Mouse (Mus musculus) cerebellum, adult 2 months (tissue): ENCODE measurements at regions not wholly inside any gene's neighbourhood (a gene's known extent, or its start where the extent isn't known, plus 50 kb on each side); places are given as distances from the start of the nearest gene placed in this dataset.
"Not testable (repeated sequence)": the region's sequence is repeated elsewhere in the genome, so short reads cannot be mapped to it uniquely, and the experiment has no call there.

ENCODE experiments used
- DNase-seq, 2 experiments: peaks; one replicate each; pipeline ENCODE4 v3.0.0; 2021
- H3K27ac ChIP-seq: fragments of 200-500 bp; 2 replicates; pipeline ENCODE4 v1.5.1; 2012; ENCODE audit warnings: low read length, control low read depth, inconsistent platforms; ENCODE audit not compliant: insufficient read depth
- H3K27me3 ChIP-seq: fragments of 200-500 bp; 2 replicates; pipeline ENCODE4 v1.6.1; 2012; ENCODE audit warnings: inconsistent platforms, mild to moderate bottlenecking, low read length, moderate library complexity; ENCODE audit not compliant: control insufficient read depth, insufficient read depth
- H3K4me1 ChIP-seq: fragments of 200-500 bp; 2 replicates; pipeline ENCODE4 v1.6.1; 2011; ENCODE audit warnings: low read length; ENCODE audit not compliant: control insufficient read depth, insufficient read depth
- H3K4me3 ChIP-seq: fragments of 200-500 bp; replicated peaks from 2 replicates; pipeline ENCODE3; 2011; ENCODE audit warnings: mild to moderate bottlenecking, low read depth, low read length, control low read depth; ENCODE audit not compliant: insufficient read depth
- CTCF ChIP-seq: fragments of 200-500 bp; IDR thresholded peaks from 2 replicates; pipeline ENCODE4 v1.5.1; 2011; ENCODE audit warnings: low read depth, mild to moderate bottlenecking, control low read depth, low read length, moderate library complexity, borderline replicate concordance; ENCODE audit not compliant: insufficient read depth
- POLR2A ChIP-seq: fragments of 200-500 bp; IDR thresholded peaks from 2 replicates; pipeline ENCODE4 v1.6.1; 2011; ENCODE audit warnings: low read length, control low read depth, borderline replicate concordance; ENCODE audit not compliant: insufficient read depth
- WGBS: fragments of 180-500 bp; shearing (Covaris S2); methylation state at CpG from one replicate; pipeline ENCODE4 v1.1.7; 2018; 5-methylcytosine and 5-hydroxymethylcytosine counted together

DNA sequence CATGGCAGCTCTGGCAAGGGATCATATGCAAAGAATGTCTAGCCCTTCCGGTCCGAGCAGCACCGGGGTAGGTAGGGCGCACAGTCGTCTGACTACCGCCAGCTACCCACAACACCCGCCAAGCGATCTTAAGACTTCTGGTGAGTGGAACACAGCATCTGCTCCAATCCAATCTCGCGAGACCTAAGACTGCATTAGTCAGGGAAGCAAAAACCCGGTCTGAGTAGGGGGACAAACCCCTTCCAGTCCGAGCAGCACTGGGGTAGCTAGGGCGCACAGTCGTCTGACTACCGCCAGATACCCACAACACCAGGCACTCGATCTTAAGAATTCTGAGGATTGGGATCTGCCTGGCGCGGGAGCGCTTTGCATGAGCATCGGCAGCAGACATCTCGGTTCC is 57.1 kb downstream of the Nap1l2 start:
- H3K27ac ChIP-seq, H3K4me1 ChIP-seq, H3K4me3 ChIP-seq, H3K27me3 ChIP-seq, DNase-seq: not testable (repeated sequence)
- WGBS, result 72% methylated on average over 21 of the region's 21 CpGs

DNA sequence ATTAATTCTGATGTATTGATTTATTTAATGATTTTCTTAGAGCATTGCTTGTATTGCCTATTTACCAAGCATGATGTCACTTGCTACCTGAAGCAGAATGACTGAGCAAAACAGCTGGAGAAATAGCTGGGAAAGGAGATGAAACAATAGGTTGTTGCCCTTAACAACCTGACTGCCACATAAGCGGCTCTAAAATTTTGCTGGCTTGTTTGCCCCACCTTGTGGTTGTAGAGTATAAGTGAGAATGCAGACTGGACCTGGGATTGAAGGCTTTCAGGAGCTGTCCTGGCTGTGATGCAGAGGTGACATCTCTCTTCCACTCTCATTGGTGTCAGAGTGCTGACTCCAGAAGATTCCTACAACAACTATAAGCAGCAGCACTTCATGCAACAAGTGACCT is 77.3 kb downstream of the Nap1l2 start:
- H3K4me1 ChIP-seq, result no peaks in the 10 kb centered on the region
- WGBS, result 10% methylated on average over 1 of the region's 1 CpGs
- TF ChIP-seq POLR2A (no peak), CTCF (peak; percentile 40; the same call in 1 of the 2 replicates)

DNA sequence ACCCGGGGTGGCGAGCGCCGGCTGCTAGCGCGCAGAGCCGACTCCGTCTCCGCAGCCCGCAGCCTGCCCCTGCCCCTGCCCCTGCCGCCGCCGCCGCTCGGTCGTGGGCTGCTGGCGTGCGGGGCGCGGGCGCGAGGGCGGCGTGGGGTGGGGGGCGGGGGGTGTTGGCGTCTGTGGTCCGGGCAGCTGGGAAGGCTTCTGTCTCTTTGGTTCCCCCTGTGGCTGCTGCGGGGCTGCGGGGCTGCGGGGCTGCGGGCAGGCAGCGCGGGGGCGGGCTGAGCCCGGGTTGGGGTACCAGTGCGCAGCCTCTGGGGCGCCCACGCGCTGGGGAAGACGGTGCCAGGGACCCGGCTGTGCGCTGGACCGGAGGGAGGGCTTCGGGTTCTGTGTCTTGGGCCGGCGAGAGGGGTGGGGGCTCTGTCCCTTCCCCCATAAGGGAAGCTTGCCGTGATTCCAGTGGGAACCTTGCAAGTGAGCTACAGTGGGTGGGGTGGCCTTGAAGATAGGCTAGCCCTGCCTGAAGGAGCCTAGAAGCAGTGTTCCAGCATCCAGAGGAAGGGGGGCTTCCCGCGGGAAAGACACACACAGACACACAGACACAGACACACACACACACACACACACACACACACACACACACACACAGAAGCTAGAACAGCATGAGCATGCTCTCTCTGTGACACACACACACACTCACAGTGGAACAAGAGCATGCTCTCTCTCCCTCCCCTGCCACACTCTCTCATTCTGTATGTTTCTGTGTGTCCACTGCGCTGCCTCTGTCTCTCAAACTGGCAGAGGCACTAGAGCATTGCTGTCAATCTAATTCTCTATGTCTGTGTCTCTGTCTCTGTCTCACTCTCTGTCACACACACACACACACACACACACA is 118.5 kb downstream of the Nap1l2 start:
- 0% methylated on average over 2 of the region's 50 CpGs for WGBS
- DNase-seq, H3K4me3 ChIP-seq, H3K4me1 ChIP-seq, H3K27me3 ChIP-seq, H3K27ac ChIP-seq: not testable (repeated sequence)

More for the DNA sequence above, 77.3 kb downstream of the Nap1l2 start:
- Histone ChIP-seq H3K4me3 (no peak overlapping the region), H3K27ac (no peak overlapping the region), H3K27me3 (no peaks in the 10 kb centered on the region)
- peak; percentile 15 to 27 for DNase-seq

DNA sequence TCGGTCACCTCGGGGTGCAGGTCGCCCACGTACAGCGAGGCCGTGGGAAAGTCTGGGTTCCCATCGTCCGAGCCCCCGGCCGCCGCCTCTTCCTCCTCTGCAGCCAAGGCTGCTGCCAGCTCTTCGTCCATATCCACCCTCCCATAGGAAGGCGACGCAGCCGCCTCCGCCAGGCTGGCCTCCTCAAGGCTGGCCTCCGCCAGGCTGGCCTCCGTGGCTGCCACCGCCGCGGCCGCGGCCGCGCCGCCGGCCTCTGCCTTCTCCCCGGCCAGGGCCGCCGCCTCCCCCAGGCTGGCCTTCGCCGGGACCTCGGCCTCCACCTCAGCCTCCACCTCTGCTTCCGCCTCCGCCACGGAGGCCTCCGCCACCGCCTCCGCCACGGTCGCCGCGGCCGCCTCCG is 119.3 kb downstream of the Nap1l2 start:
- not testable (repeated sequence) for H3K4me1 ChIP-seq, DNase-seq, H3K27ac ChIP-seq, H3K4me3 ChIP-seq, H3K27me3 ChIP-seq
- WGBS, result no CpG with 5 or more reads among the region's 45 CpGs

DNA sequence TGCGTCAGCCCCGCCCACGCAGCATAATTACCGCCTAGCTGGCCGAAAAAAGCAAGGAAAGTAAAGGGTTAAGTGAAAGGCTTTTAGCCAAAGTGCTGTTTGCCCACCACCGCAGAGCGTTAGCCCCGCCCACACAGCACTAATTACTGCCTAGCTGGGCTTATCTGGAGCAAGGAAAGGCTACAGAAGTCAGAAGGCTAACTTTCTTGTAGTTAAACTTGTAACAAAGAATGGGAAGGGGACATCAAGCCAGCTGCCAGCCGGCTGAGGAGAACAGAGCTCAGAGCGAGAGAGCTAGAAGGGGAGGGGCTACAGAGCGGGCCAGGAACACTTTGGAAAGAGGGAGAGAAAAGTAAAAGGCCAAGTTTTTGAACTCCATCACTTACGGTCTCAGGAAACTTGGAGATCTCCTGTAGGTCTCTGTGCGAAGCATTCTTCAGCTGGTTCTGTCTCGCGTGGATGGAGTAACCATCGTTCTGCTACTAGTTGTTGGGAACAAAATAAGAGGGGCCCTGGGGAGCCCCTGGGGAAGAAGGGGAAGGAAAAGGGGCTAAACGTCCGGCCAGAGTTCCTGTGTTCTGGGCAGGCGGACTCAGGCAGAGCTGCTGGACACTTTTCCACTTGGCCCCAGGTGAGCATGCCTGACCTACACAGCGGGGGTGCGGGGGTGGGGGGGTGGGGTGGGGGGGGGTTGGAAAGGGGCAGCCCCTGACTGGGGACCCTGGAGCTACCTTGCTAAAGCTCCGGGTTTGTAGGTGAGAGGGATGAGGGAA is 98.3 kb downstream of the 1700018G05Rik start:
- 3% methylated on average over 22 of the region's 22 CpGs for WGBS
- H3K27me3 ChIP-seq, result no peaks in the 10 kb centered on the region
- H3K27ac ChIP-seq, result no peak overlapping the region
- H3K4me1 ChIP-seq, result no peaks in the 10 kb centered on the region
- H3K4me3 ChIP-seq, result no peak overlapping the region
- TF ChIP-seq POLR2A, result no peak
- TF ChIP-seq CTCF, result no peak
- no peak for DNase-seq

DNA sequence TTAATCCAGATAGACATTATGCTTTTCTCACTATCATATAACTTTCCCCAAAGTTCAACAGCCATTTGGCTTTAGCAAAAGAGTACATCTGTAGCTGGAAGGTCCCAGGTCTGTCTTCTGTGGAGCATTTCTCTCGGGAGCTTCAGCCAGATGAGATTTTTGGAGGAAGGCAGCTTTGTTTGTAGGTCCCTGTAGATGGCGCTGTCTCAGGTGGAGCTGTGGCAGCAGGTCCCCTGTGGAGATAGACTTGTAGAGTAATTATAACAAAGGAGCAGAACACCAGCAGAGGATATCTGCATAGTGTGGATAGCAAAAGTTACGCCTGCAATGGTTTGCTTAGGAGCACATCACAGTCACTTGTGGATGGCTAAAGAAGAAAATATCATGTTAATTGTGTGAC is 97.3 kb downstream of the 1700018G05Rik start:
- WGBS, result 9% methylated on average over 3 of the region's 3 CpGs
- not testable (repeated sequence) for H3K4me1 ChIP-seq, H3K27me3 ChIP-seq, H3K4me3 ChIP-seq, H3K27ac ChIP-seq
- TF ChIP-seq CTCF, result peak; percentile 25; the same call in 1 of the 2 replicates
- DNase-seq, result peak; percentile 11 to 21

DNA sequence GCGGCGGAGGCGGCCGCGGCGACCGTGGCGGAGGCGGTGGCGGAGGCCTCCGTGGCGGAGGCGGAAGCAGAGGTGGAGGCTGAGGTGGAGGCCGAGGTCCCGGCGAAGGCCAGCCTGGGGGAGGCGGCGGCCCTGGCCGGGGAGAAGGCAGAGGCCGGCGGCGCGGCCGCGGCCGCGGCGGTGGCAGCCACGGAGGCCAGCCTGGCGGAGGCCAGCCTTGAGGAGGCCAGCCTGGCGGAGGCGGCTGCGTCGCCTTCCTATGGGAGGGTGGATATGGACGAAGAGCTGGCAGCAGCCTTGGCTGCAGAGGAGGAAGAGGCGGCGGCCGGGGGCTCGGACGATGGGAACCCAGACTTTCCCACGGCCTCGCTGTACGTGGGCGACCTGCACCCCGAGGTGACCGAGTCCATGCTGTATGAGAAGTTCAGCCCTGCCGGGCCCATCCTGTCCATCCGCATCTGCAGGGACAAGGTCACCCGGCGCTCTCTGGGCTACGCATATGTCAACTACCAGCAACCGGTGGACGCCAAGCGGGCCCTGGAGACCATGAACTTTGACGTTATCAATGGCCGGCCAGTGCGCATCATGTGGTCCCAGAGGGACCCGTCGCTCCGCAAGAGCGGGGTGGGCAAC is 85.4 kb downstream of the 1700018G05Rik start:
- DNase-seq, H3K27me3 ChIP-seq, H3K27ac ChIP-seq, H3K4me3 ChIP-seq, H3K4me1 ChIP-seq: not testable (repeated sequence)
- WGBS, result no CpG with 5 or more reads among the region's 61 CpGs

DNA sequence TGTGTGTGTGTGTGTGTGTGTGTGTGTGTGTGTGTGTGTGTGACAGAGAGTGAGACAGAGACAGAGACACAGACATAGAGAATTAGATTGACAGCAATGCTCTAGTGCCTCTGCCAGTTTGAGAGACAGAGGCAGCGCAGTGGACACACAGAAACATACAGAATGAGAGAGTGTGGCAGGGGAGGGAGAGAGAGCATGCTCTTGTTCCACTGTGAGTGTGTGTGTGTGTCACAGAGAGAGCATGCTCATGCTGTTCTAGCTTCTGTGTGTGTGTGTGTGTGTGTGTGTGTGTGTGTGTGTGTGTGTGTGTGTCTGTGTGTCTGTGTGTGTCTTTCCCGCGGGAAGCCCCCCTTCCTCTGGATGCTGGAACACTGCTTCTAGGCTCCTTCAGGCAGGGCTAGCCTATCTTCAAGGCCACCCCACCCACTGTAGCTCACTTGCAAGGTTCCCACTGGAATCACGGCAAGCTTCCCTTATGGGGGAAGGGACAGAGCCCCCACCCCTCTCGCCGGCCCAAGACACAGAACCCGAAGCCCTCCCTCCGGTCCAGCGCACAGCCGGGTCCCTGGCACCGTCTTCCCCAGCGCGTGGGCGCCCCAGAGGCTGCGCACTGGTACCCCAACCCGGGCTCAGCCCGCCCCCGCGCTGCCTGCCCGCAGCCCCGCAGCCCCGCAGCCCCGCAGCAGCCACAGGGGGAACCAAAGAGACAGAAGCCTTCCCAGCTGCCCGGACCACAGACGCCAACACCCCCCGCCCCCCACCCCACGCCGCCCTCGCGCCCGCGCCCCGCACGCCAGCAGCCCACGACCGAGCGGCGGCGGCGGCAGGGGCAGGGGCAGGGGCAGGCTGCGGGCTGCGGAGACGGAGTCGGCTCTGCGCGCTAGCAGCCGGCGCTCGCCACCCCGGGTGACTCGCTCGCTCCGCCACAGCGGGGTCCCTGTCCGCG is 84.4 kb downstream of the 1700018G05Rik start:
- not testable (repeated sequence) for H3K27ac ChIP-seq, H3K4me3 ChIP-seq, DNase-seq, H3K4me1 ChIP-seq, H3K27me3 ChIP-seq
- WGBS, result no CpG with 5 or more reads among the region's 56 CpGs

DNA sequence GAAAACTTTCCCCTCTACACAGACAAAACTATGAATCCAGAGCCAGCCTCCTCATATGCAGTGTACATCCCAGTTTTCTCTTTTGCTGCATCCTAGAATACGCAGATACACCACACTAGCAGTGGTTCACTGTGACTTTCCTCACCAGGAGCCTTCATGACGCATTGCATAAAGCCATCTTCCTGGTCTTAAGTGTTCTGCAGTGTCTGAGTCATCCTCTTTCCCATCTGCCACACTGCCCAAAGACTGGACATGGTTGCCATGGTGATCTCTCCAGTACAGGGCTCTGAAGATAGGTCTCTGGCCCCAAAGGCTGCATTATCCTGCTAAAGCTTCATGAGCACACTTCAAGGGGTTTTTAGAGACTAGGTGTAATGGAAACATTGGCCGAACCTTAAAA is 65.8 kb downstream of the 1700018G05Rik start:
- WGBS, result 80% methylated on average over 1 of the region's 3 CpGs

More for the DNA sequence above, 65.8 kb downstream of the 1700018G05Rik start:
- H3K4me1 ChIP-seq, DNase-seq, H3K27me3 ChIP-seq, H3K4me3 ChIP-seq, H3K27ac ChIP-seq: not testable (repeated sequence)
